Mouse (Mus musculus) granulocyte monocyte progenitor cell, adult 5-6 weeks (primary cell): Measurements from ENCODE around the gene Fgfr2. TPM values are rescaled to one million over a fixed set of nuclear protein-coding genes. Genes with fewer than 3 reads are reported as not detected.

Experiments
- ATAC-seq: replicated peaks from 2 replicates; pipeline ENCODE4 v1.8.0; 2016; ENCODE audit warnings: mild to moderate bottlenecking, moderate TSS enrichment, inconsistent platforms; ENCODE audit not compliant: poor library complexity, severe bottlenecking
- total RNA-seq, 2 experiments: library from RNA; stranded (forward) in 1 of 2; stranded (reverse) in 1 of 2; fragments of 200-712, 200-1000 nt in 1 of 2; fragments of >200 nt in 1 of 2; fragmentation: Nextera tagmentation in 1 of 2; gene quantifications; 2 replicates each; pipeline ENCODE4 v1.2.3; 2014 to 2017

Fgfr2 gene
- total RNA-seq, 2 experiments from 2014 or later = not detected

- no peak for ATAC-seq
Observed at GRCm38 (mm10) chr7:131364131-131364530, 1759.0 kb downstream of the Fgfr2 start.

- ATAC-seq = peak; percentile 91
Observed at GRCm38 (mm10) chr7:131362615-131363300, 1760.4 kb downstream of the Fgfr2 start, which contains the start of gene 2310057M21Rik. Gene 2310057M21Rik (minus strand): TSS chr7:131362759.

DNA sequence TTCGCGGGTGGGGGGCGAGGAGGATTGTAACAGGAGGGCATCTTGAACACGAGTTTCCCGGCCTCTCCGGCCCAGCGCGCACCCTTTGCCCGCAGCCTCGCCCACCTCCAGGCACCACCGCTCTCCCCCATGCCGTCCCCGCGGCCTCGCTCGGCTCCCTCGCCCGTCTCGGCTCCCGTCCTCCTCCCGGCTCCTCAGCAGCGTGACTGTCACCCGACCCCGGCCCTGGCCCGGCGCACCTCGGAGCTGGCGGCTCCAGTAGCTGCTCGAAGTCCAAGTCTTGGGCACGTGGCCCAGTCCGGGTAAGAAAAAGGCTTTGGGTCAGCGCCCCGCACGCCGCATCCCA lies 1760.9 kb downstream of the Fgfr2 start:
- ATAC-seq = peak; percentile 59

- peak; percentile 84 for ATAC-seq
Observed at GRCm38 (mm10) chr7:131356105-131356504, 1767.0 kb downstream of the Fgfr2 start.

DNA sequence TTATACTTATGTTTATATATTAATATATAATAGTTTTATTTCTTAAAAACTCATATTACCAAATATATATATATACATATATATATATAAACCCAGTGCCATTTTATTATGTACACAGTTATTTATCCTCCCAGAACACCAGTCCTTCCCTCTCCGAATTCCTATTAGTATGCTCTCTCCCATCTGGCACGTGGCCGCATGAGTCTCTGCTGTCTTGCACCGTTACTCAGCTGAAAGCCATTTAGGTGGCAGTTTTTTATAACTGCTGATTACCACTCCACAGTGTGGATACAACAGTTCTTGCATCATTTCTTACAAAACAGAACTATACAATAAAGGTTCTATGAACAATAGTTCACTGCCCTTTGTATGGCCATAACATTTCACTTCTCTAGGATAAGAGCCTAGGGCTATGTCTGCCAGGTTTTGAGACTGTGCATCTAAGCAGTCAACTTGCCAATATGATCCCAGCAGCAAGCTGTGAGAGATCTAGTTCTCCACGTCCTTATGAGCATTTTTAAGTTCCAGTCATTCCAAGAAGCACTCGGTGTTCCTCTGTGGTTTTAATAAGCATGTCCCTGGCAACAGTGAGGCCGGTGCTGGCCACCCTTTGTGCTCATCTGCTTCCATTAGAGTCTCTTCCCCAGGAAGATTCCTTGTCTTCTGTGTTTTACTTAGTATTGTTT lies 1777.2 kb downstream of the Fgfr2 start:
- ATAC-seq = no peak

GRCm38 (mm10) chr7:131337502-131338068 lies 1785.6 kb downstream of the Fgfr2 start:
- ATAC-seq = no peak

DNA sequence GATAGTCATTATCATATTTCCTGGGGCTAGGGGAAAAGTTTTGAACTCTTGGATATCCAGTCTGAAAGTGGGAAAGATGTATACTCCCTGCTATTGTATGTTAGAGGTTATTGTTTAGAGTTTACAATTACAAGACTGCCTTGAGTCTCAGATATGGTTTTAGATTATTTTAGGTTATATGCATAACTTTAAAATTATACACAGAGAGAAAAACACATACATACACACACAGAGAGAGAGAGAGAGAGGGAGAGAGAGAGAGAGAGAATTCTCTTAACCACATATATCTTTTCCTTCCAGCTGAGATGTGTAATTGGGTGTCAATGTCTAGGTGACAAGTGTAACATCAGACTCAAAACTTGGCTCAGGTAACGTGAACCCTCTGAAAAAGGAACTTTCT lies 1789.6 kb downstream of the Fgfr2 start, which contains the start of gene Fam24a:
Gene Fam24a, plus strand, starts transcription at position 301 of the 400 bp plus-strand sequence.
- ATAC-seq = no peak

DNA sequence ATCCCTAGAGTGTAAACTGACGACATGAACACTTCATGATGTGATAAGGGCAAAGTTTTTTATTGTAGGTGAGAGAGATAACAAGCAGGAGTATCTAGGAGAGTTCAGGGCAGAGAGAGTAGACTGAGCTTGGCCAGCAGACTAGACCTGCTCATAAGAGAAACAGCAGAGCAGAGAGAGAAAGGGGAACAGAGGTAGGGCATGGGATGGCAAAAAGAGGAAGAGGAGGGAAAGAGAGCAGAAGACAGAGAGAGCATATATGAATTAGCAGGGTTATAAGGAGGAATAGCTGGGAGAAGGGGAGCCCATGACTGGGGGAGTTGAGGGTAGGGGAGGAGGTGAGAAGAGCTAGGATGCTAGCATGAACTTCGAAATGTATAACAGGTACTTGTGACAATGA lies 1791.5 kb downstream of the Fgfr2 start:
- peak; percentile 58 for ATAC-seq

DNA sequence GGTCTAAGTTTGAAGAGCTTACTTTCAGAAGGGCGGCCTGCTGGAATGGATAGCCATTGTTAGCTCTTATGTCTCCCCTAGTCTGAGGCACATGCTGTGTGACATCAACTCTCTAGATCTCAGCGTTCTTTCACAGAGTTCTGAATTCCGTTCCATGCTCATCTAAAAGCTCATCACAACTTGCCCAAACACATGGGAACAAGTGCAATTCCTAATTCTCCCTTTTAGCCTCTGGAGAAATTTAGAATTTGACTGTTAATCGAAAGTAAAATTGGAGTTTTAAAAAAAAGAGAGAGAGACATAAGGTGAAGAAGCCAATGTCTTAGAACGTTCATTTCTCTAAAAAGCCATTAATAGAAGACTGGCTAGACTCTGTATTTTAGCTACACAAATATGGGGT lies 1793.7 kb downstream of the Fgfr2 start, which contains the start of gene Fam24b:
Gene Fam24b, minus strand, starts transcription at position 101 of the 400 bp plus-strand sequence.
- ATAC-seq = no peak

- ATAC-seq = no peak
Observed at GRCm38 (mm10) chr7:131327054-131327453, 1796.1 kb downstream of the Fgfr2 start.

DNA sequence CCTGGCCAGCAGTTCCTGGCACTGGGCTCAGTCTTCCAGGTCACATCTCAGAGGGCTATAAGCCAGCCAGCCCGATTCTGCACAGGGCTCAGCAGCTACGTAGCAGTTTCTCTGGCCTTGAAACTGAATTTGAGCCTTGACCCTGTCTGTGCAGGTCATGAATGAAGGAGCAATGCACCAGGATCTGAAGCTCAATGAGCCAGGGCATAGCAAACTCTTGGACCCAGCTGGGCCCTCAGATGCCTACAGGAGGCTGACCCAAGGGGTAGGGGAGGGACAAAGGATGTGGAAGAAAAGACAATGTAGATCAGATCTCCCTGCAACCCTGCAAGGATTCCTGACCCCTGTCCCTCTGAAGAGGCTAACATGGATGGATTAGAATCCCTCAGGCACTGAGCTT lies 1801.0 kb downstream of the Fgfr2 start, which contains the start of gene Cuzd1:
Gene Cuzd1, minus strand, starts transcription at position 101 of the 400 bp plus-strand sequence.
- no peak for ATAC-seq

DNA sequence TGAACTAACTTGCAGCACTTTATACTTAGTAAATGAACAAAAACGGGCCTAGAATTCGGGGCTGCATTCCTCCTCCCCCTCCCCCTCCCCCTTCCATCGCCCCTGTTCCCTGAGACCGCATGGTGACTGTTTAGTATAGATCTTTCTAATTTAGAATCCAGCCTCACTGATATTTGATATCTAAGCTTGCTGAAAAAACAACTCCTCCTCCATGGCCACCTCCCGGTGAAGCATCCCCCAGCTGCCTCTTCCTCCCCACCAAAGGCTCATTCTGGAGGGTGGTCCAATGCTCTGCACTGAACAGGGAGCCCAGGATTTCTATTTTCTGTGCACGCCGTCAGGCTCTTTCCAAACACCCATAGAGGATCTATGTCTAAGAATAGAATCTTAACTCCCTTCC lies 1804.8 kb downstream of the Fgfr2 start:
- no peak for ATAC-seq

GRCm38 (mm10) chr7:131317587-131317986 lies 1805.6 kb downstream of the Fgfr2 start:
- no peak for ATAC-seq

DNA sequence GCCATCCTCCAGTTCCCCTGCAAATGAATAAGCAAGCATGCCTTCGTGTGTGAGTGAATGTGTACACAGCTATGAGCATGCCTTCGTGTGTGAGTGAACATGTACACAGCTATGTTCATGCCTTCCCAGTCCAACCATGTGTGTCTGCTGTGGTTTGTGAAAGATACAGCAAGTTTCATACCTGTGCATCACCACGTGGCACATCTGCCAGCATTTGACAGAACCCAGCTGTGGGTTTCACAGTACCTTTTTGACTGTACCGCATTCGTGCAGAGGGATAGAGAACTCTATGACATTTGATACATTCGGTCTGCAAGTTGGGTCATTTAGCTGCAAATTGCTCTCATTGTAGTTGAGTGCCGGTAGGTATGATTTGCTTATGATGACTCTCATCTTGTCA lies 1808.7 kb downstream of the Fgfr2 start:
- no peak for ATAC-seq

- ATAC-seq = no peak
Observed at GRCm38 (mm10) chr7:131306733-131307132, 1816.4 kb downstream of the Fgfr2 start.

GRCm38 (mm10) chr7:131303340-131303739 lies 1819.8 kb downstream of the Fgfr2 start:
- ATAC-seq = no peak

GRCm38 (mm10) chr7:131297151-131297550 lies 1826.0 kb downstream of the Fgfr2 start:
- ATAC-seq = no peak

DNA sequence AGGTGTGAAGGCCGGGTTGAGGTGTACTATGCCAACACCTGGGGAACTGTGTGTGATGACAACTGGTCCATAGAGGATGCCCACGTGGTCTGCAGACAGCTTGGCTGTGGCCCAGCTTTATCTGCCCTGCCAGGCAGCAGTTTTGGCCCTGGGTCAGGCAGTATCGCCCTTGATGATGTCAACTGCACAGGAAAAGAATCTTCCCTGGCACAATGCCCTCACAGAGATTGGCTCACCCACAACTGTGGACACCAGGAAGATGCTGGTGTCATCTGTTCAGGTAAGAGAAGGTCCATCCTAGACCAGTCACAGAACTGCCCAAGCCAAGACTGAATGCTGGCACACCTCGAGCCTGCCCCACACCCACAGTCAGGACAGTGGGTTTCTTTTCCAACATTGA lies 1857.3 kb downstream of the Fgfr2 start:
- no peak for ATAC-seq

- no peak for ATAC-seq
Observed at GRCm38 (mm10) chr7:131264251-131264650, 1858.9 kb downstream of the Fgfr2 start.

DNA sequence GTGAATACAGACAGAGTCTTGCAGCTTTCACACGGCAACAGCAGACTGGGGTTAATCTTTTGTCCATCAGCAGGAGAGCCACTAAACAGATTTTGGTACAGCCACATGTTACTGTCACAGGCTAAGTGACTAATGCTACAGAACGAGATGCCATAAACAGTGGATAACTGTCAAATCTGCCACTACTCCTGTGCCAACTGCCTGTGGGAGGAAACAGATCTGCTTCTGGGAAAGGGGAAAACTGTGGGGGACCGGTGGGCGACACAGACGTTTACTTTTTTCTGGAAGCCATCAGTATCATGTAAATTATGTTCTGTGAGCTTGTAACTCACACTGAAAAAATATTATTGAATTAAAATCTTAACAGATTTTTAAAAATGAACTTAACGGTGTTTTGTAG lies 1862.2 kb downstream of the Fgfr2 start:
- no peak for ATAC-seq

- no peak for ATAC-seq
Observed at GRCm38 (mm10) chr7:131257309-131257708, 1865.8 kb downstream of the Fgfr2 start.
